Mouse (Mus musculus) liver, embryonic 14.5 days (tissue): ENCODE measurements around the gene Wdr63.

Experiments
- CTCF ChIP-seq: IDR thresholded peaks from 2 replicates; pipeline ENCODE4 v1.5.1; 2016; ENCODE audit warnings: antibody characterized with exemption, low read depth, control low read depth
- EP300 ChIP-seq: IDR thresholded peaks from 2 replicates; pipeline ENCODE4 v1.6.1; 2016; ENCODE audit warnings: antibody characterized with exemption, low read depth

GRCm38 (mm10) chr3:146007872-146008271 is 100.1 kb downstream of the Wdr63 start:
- TF ChIP-seq CTCF (no peak), EP300 (no peak)
